Mouse (Mus musculus) heart, adult 8-10 months (tissue): ENCODE data around the gene Gm11037. TPM values are rescaled to one million over a fixed set of nuclear protein-coding genes. Genes with fewer than 3 reads are reported as not detected.

Source experiments
- DNase-seq: peaks from one replicate; pipeline ENCODE4 v3.0.0; 2022; ENCODE audit warnings: low spot score
- total RNA-seq, 4 experiments: library from RNA; stranded (reverse); gene quantifications; 2 replicates each; pipeline ENCODE4 v1.2.4; 2022

Gene Gm11037
- total RNA-seq, 4 experiments from 2014 or later, result not detected

- no peak for DNase-seq
Observed at GRCm38 (mm10) chr2:131148353-131149253, 15.3 kb downstream of the Gm11037 start.

GRCm38 (mm10) chr2:131149254-131149578 is 15.9 kb downstream of the Gm11037 start:
- no peak for DNase-seq

- no peak for DNase-seq
Observed at GRCm38 (mm10) chr2:131152166-131152730, 19.0 kb downstream of the Gm11037 start.

- no peak for DNase-seq
Observed at GRCm38 (mm10) chr2:131154036-131154435, 20.7 kb downstream of the Gm11037 start.

- no peak for DNase-seq
Observed at GRCm38 (mm10) chr2:131156987-131157386, 23.7 kb downstream of the Gm11037 start.

- DNase-seq, result no peak
Observed at GRCm38 (mm10) chr2:131159491-131159910, 26.2 kb downstream of the Gm11037 start.

GRCm38 (mm10) chr2:131159938-131160581 is 26.8 kb downstream of the Gm11037 start, which contains the start of gene 1700037H04Rik:
TSS of gene 1700037H04Rik (minus strand) at chr2:131160081.
- DNase-seq, result peak; percentile 95

- DNase-seq, result peak; percentile 47
Observed at GRCm38 (mm10) chr2:131160671-131161111, 27.4 kb downstream of the Gm11037 start.

- no peak for DNase-seq
Observed at GRCm38 (mm10) chr2:131163924-131164323, 30.6 kb downstream of the Gm11037 start.

GRCm38 (mm10) chr2:131166172-131166571 is 32.9 kb downstream of the Gm11037 start:
- DNase-seq, result no peak

GRCm38 (mm10) chr2:131167984-131168383 is 34.7 kb downstream of the Gm11037 start:
- no peak for DNase-seq

GRCm38 (mm10) chr2:131168914-131169313 is 35.6 kb downstream of the Gm11037 start:
- no peak for DNase-seq

- DNase-seq, result no peak
Observed at GRCm38 (mm10) chr2:131170936-131171335, 37.6 kb downstream of the Gm11037 start.

GRCm38 (mm10) chr2:131171401-131172104 is 38.3 kb downstream of the Gm11037 start:
- no peak for DNase-seq

- DNase-seq, result no peak
Observed at GRCm38 (mm10) chr2:131172322-131172721, 39.0 kb downstream of the Gm11037 start.

GRCm38 (mm10) chr2:131174700-131175099 is 41.4 kb downstream of the Gm11037 start:
- peak; percentile 81 for DNase-seq

- no peak for DNase-seq
Observed at GRCm38 (mm10) chr2:131175286-131175944, 42.1 kb downstream of the Gm11037 start.

GRCm38 (mm10) chr2:131175945-131176309 is 42.6 kb downstream of the Gm11037 start:
- DNase-seq, result no peak

GRCm38 (mm10) chr2:131176491-131176890 is 43.2 kb downstream of the Gm11037 start:
- no peak for DNase-seq

GRCm38 (mm10) chr2:131177932-131178331 is 44.6 kb downstream of the Gm11037 start:
- DNase-seq, result no peak

GRCm38 (mm10) chr2:131178828-131179245 is 45.5 kb downstream of the Gm11037 start:
- no peak for DNase-seq
